Mouse (Mus musculus): ENCODE measurements at regions not wholly inside any gene's neighbourhood (a gene's known extent, or its start where the extent isn't known, plus 50 kb on each side); places are given as distances from the start of the nearest gene placed in this dataset.
"Not testable (repeated sequence)": the region's sequence is repeated elsewhere in the genome, so short reads cannot be mapped to it uniquely, and the experiment has no call there.

GRCm38 (mm10) chr7:113010150-113010549 lies 56.4 kb downstream of the Rassf10 start:
- no peak for DNase-seq (ENCODE audit: extremely low read depth, low read depth)

- no peak for DNase-seq (ENCODE audit: extremely low read depth, low read depth)
Observed at GRCm38 (mm10) chr7:113017092-113017755, 63.5 kb downstream of the Rassf10 start.

GRCm38 (mm10) chr7:113021412-113021811 lies 67.7 kb downstream of the Rassf10 start:
- no peak for DNase-seq (ENCODE audit: extremely low read depth, low read depth)

GRCm38 (mm10) chr7:113022516-113022915 lies 68.8 kb downstream of the Rassf10 start:
- DNase-seq (ENCODE audit: extremely low read depth, low read depth): no peak

GRCm38 (mm10) chr7:113025758-113026157 lies 72.0 kb downstream of the Rassf10 start:
- DNase-seq (ENCODE audit: extremely low read depth, low read depth): no peak

- no peak for DNase-seq (ENCODE audit: extremely low read depth, low read depth)
Observed at GRCm38 (mm10) chr7:113026290-113027075, 72.7 kb downstream of the Rassf10 start.

GRCm38 (mm10) chr7:113027125-113027801 lies 73.5 kb downstream of the Rassf10 start:
- DNase-seq (ENCODE audit: extremely low read depth, low read depth): no peak

GRCm38 (mm10) chr7:113030053-113030752 lies 76.4 kb downstream of the Rassf10 start:
- no peak for DNase-seq (ENCODE audit: extremely low read depth, low read depth)

GRCm38 (mm10) chr7:113035751-113036150 lies 82.0 kb downstream of the Rassf10 start:
- no peak for DNase-seq (ENCODE audit: extremely low read depth, low read depth)

GRCm38 (mm10) chr7:113037825-113038613 lies 84.3 kb downstream of the Rassf10 start:
- no peak for DNase-seq (ENCODE audit: extremely low read depth, low read depth)

GRCm38 (mm10) chr7:113038906-113039671 lies 85.3 kb downstream of the Rassf10 start:
- DNase-seq (ENCODE audit: extremely low read depth, low read depth): no peak

- DNase-seq (ENCODE audit: extremely low read depth, low read depth): not testable (repeated sequence)
Observed at GRCm38 (mm10) chr7:113045613-113046159, 91.9 kb downstream of the Rassf10 start.

GRCm38 (mm10) chr7:113046406-113046805 lies 92.6 kb downstream of the Rassf10 start:
- DNase-seq (ENCODE audit: extremely low read depth, low read depth): no peak

GRCm38 (mm10) chr7:113047583-113047982 lies 93.8 kb downstream of the Rassf10 start:
- no peak for DNase-seq (ENCODE audit: extremely low read depth, low read depth)

- no peak for DNase-seq (ENCODE audit: extremely low read depth, low read depth)
Observed at GRCm38 (mm10) chr7:113048097-113048795, 94.5 kb downstream of the Rassf10 start.

- no peak for DNase-seq (ENCODE audit: extremely low read depth, low read depth)
Observed at GRCm38 (mm10) chr7:113049440-113049839, 95.7 kb downstream of the Rassf10 start.

GRCm38 (mm10) chr7:113052952-113053351 lies 99.2 kb downstream of the Rassf10 start:
- no peak for DNase-seq (ENCODE audit: extremely low read depth, low read depth)

GRCm38 (mm10) chr7:113056421-113056820 lies 102.7 kb downstream of the Rassf10 start:
- DNase-seq (ENCODE audit: extremely low read depth, low read depth): no peak
